Mouse (Mus musculus): ENCODE results near the gene Adamtsl5. TPM values are rescaled to one million over a fixed set of nuclear protein-coding genes. Genes with fewer than 3 reads are reported as not detected.

The Adamtsl5 gene
- total RNA-seq (2021) = 10 to 100 TPM; 43.8 to 44.5 TPM
- long read RNA-seq, experiment 1, transcript Adamtsl5-201 (13 exons, 1,957 nt) = major isoform, 16 of 56 reads
- long read RNA-seq, experiment 1, transcript Adamtsl5-203 (12 exons, 3,520 nt) = minor isoform, 6 of 56 reads
- long read RNA-seq, experiment 1, partial matches to known transcripts = 8 of 56 reads
- long read RNA-seq, experiment 1, other reads (novel, unspliced or antisense) = 26 of 56 reads
- long read RNA-seq, experiment 2, transcript Adamtsl5-201 (13 exons, 1,957 nt) = major isoform, 7 of 44 reads
- long read RNA-seq, experiment 2, partial matches to known transcripts = 7 of 44 reads
- long read RNA-seq, experiment 2, other reads (novel, unspliced or antisense) = 28 of 44 reads

- DNase-seq = peak; percentile 85 to 86
- intact Hi-C loops (cut with DNase I) = loop anchor here (1.0 kb wide), 1 partner anchor 53 kb away; the partner anchor contains the start of gene Apc2
Measured at GRCm38 (mm10) chr10:80348244-80348781, at the start of gene Adamtsl5. TSS of gene Adamtsl5 (minus strand) at chr10:80348412.

GRCm38 (mm10) chr10:80397524-80398173 lies 49.4 kb upstream of the Adamtsl5 start:
- DNase-seq = no peak
- intact Hi-C loops (cut with DNase I) = no loop called here

- no peak for DNase-seq
- intact Hi-C loops (cut with DNase I) = no loop called here
Measured at GRCm38 (mm10) chr10:80396822-80397523, 48.8 kb upstream of the Adamtsl5 start.

GRCm38 (mm10) chr10:80395025-80395627 lies 46.9 kb upstream of the Adamtsl5 start:
- DNase-seq = no peak
- intact Hi-C loops (cut with DNase I) = no loop called here

- intact Hi-C loops (cut with DNase I) = no loop called here
- DNase-seq = no peak
Measured at GRCm38 (mm10) chr10:80392687-80393086, 44.5 kb upstream of the Adamtsl5 start.

GRCm38 (mm10) chr10:80390697-80391096 lies 42.5 kb upstream of the Adamtsl5 start:
- intact Hi-C loops (cut with DNase I) = no loop called here

GRCm38 (mm10) chr10:80389185-80389708 lies 41.0 kb upstream of the Adamtsl5 start:
- no peak for DNase-seq
- intact Hi-C loops (cut with DNase I) = no loop called here

More at GRCm38 (mm10) chr10:80390697-80391096, 42.5 kb upstream of the Adamtsl5 start:
- no peak for DNase-seq

GRCm38 (mm10) chr10:80388731-80389130 lies 40.5 kb upstream of the Adamtsl5 start:
- intact Hi-C loops (cut with DNase I) = no loop called here
- DNase-seq = no peak

GRCm38 (mm10) chr10:80387522-80387959 lies 39.3 kb upstream of the Adamtsl5 start, which contains the start of gene Mex3d:
TSS of gene Mex3d (minus strand) at chr10:80387659.
- intact Hi-C loops (cut with DNase I) = no loop called here
- DNase-seq = peak; percentile 93 to 96

- intact Hi-C loops (cut with DNase I) = no loop called here
- DNase-seq = peak in 1 of 2 experiments; percentile 40
Measured at GRCm38 (mm10) chr10:80386735-80387471, 38.7 kb upstream of the Adamtsl5 start.

GRCm38 (mm10) chr10:80385811-80386734 lies 37.9 kb upstream of the Adamtsl5 start:
- intact Hi-C loops (cut with DNase I) = no loop called here
- DNase-seq = peak; percentile 40 to 49

GRCm38 (mm10) chr10:80385310-80385709 lies 37.1 kb upstream of the Adamtsl5 start:
- no peak for DNase-seq
- intact Hi-C loops (cut with DNase I) = no loop called here

- intact Hi-C loops (cut with DNase I) = no loop called here
- DNase-seq = no peak
Measured at GRCm38 (mm10) chr10:80384709-80385108, 36.5 kb upstream of the Adamtsl5 start.

GRCm38 (mm10) chr10:80384115-80384639 lies 36.0 kb upstream of the Adamtsl5 start:
- no peak for DNase-seq
- intact Hi-C loops (cut with DNase I) = no loop called here

GRCm38 (mm10) chr10:80383431-80383830 lies 35.2 kb upstream of the Adamtsl5 start:
- no peak for DNase-seq
- intact Hi-C loops (cut with DNase I) = no loop called here

GRCm38 (mm10) chr10:80382641-80383365 lies 34.6 kb upstream of the Adamtsl5 start:
- intact Hi-C loops (cut with DNase I) = no loop called here
- DNase-seq = no peak

GRCm38 (mm10) chr10:80377716-80378115 lies 29.5 kb upstream of the Adamtsl5 start:
- intact Hi-C loops (cut with DNase I) = loop anchor here (2.0 to 10.0 kb wide), 4 partner anchors 67 to 177 kb away; partner anchors contain the start of gene Apc2
- peak in 1 of 2 experiments; percentile 45 for DNase-seq

All from heart, postnatal 14 days (tissue).